Mouse (Mus musculus): ENCODE results near the gene Serinc2. TPM values are rescaled to one million over a fixed set of nuclear protein-coding genes. Genes with fewer than 3 reads are reported as not detected.

Gene Serinc2
- polyA plus RNA-seq, 1 experiment from 2014 or later = 29.6 TPM

DNA sequence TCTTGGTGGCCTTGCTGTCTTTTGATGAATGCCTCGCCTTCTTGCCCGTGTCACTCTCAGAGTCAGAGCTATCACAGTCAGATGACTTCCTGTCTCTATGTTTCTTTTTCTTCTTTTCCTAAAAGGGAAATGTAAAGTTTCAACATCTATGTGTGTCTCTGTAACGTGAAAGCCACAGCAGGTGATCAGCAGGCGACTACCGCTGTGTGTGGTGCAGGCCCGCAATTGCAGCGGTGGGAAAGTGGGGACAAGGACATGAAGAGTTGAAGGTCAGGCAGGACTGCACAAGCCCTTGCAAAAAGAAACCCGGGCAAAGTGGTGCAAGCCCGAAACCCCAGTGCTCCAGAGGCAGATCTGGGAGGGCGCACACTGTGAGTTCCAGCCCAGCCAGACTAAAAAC lies 37.7 kb upstream of the Serinc2 start:
- WGBS = 76% methylated on average over 10 of the region's 10 CpGs
- H3K27me3 ChIP-seq (ENCODE audit: control insufficient read depth, insufficient read depth, low read depth, low read length) = no peaks in the 10 kb centered on the region
- no peak overlapping the region for H3K4me2 ChIP-seq (ENCODE audit: low read length)
- H3K9me3 ChIP-seq (replicated peaks; ENCODE audit: control insufficient read depth, low read length, poor library complexity, severe bottlenecking) = no peaks in the 10 kb centered on the region
- H3K9ac ChIP-seq (ENCODE audit: low read depth, low read length) = no peak overlapping the region
- H3K4me1 ChIP-seq (ENCODE audit: control insufficient read depth, insufficient read depth, low read length) = no peaks in the 10 kb centered on the region
- no peak for ATAC-seq
- no peak overlapping the region for H3K27ac ChIP-seq (ENCODE audit: low read length)
- peaks cover 18% of the 10 kb centered on the region for H3K36me3 ChIP-seq (ENCODE audit: control insufficient read depth, insufficient read depth, low read length)
- no peak overlapping the region for H3K4me3 ChIP-seq (ENCODE audit: low read depth, low read length)

DNA sequence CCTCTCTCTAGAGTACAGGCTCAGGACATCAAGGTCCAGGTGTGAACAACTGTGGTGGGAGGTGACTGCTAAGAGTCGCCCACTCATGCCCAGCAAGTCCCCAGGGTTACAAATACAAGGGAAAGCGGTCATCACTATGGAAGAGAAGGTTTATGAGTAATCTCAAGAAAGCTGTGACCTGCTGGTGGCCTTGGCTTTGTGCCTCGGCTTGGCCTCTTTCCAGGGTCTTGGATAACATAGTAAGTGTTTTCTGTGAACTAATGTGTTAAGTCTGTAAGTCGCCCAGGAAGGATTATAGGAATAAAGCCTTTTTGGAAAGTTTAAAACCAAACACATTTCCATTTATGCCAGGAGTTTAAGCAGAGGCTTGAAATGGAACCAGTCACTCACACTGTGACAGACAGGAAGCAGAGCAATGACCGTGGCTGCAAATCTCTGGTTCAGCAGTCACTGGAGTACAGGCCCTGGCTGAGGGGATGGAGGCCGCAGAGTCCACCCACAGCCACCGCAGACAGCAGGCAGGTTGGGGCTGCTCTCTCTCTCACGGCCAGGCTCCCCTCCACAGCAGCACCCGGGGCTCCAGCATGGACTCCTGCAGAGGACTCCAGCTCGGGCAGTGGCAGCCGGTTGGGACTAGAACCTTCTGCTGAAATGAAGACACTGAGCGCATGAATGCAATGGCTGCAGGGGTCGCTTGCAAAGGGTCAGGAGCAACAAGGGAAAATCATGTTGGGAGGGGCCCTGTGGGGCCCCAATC lies 36.9 kb upstream of the Serinc2 start:
- H3K9me3 ChIP-seq (replicated peaks; ENCODE audit: control insufficient read depth, low read length, poor library complexity, severe bottlenecking) = no peaks in the 10 kb centered on the region
- 72% methylated on average over 13 of the region's 13 CpGs for WGBS
- no peak overlapping the region for H3K4me2 ChIP-seq (ENCODE audit: low read length)
- no peak overlapping the region for H3K4me3 ChIP-seq (ENCODE audit: low read depth, low read length)
- H3K36me3 ChIP-seq (ENCODE audit: control insufficient read depth, insufficient read depth, low read length) = peaks cover 18% of the 10 kb centered on the region
- H3K4me1 ChIP-seq (ENCODE audit: control insufficient read depth, insufficient read depth, low read length) = no peaks in the 10 kb centered on the region
- no peaks in the 10 kb centered on the region for H3K27me3 ChIP-seq (ENCODE audit: control insufficient read depth, insufficient read depth, low read depth, low read length)
- H3K27ac ChIP-seq (ENCODE audit: low read length) = 0 out of 2 replicates have a peak overlapping the region, but pooled peaks have one; percentile 4
- ATAC-seq = peak; percentile 42; the same call in 1 of the 2 replicates
- H3K9ac ChIP-seq (ENCODE audit: low read depth, low read length) = no peak overlapping the region

DNA sequence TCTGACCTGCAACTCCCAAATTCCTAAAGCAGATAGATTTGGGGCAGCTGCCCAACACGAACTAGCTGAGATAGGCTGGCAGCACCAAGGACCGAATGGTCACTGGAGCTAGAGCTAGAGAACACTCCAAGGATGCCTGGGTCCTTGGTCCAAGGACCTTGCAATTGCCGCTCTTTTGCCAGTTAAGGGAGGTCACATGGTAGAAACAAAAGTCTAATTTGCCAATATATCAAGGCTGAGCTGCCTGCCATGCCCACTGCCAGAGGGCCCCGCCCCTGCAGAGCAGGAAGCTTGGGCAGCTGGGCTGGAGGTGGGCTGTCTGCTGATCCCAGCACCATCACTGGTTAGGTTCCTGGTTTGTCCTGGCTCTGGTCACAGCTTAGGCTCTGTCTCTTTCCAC lies 34.5 kb upstream of the Serinc2 start:
- Histone ChIP-seq H3K9me3 (replicated peaks; ENCODE audit: control insufficient read depth, low read length, poor library complexity, severe bottlenecking) (no peaks in the 10 kb centered on the region), H3K36me3 (ENCODE audit: control insufficient read depth, insufficient read depth, low read length) (peaks cover 13% of the 10 kb centered on the region; the same call in 1 of the 2 replicates), H3K27me3 (ENCODE audit: control insufficient read depth, insufficient read depth, low read depth, low read length) (no peaks in the 10 kb centered on the region), H3K4me2 (ENCODE audit: low read length) (no peak overlapping the region), H3K4me1 (ENCODE audit: control insufficient read depth, insufficient read depth, low read length) (peaks cover 7% of the 10 kb centered on the region; the same call in 1 of the 2 replicates), H3K9ac (ENCODE audit: low read depth, low read length) (no peak overlapping the region), H3K4me3 (ENCODE audit: low read depth, low read length) (no peak overlapping the region), H3K27ac (ENCODE audit: low read length) (no peak overlapping the region)
- 94% methylated on average over 4 of the region's 4 CpGs for WGBS
- ATAC-seq = no peak

DNA sequence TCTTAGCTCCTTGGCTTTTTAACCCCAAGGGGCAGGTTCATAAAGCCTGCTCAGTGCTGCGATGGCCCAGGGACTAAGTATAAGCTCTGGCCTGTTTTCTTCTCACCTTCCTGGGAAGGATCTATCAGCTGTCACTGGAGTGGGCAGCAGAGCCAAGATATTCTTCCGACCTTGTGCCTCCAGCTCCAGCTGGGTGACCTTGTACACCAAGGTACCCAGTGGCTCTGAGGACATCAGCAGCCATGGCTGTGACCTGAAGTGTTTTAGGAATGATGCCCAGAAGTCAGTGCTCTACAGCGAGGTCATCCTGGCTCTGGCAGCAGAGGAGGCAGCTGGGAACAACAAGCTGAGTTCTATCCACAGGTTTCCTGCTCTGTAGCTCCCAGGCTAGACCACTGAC lies 33.5 kb upstream of the Serinc2 start:
- Histone ChIP-seq H3K4me2 (ENCODE audit: low read length) (no peak overlapping the region), H3K27me3 (ENCODE audit: control insufficient read depth, insufficient read depth, low read depth, low read length) (no peaks in the 10 kb centered on the region), H3K4me3 (ENCODE audit: low read depth, low read length) (no peak overlapping the region), H3K4me1 (ENCODE audit: control insufficient read depth, insufficient read depth, low read length) (peaks cover 10% of the 10 kb centered on the region; the same call in 1 of the 2 replicates), H3K36me3 (ENCODE audit: control insufficient read depth, insufficient read depth, low read length) (peaks cover 12% of the 10 kb centered on the region; the same call in 1 of the 2 replicates), H3K9me3 (replicated peaks; ENCODE audit: control insufficient read depth, low read length, poor library complexity, severe bottlenecking) (no peaks in the 10 kb centered on the region), H3K9ac (ENCODE audit: low read depth, low read length) (no peak overlapping the region), H3K27ac (ENCODE audit: low read length) (no peak overlapping the region)
- 91% methylated on average over 3 of the region's 3 CpGs for WGBS
- ATAC-seq = no peak

DNA sequence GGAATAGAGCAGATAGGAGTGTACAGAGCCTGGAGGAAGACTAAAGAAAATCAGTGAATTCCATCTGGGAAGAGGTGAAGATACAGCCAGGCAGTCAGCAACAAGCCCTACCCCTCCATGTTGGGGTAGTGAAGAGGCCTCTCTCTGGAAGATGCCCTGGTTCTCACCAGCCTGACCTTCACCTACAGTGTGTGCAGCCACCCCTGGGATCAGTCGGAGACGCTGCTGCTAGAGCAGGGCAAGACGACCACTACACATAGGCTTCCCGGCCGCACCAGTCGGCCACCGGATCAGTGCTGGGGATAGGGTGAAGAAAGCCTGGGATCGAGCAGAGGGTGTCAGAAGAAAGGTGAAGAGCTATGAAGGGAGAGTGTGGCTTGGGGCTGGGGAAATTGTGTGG lies 30.2 kb upstream of the Serinc2 start:
- peaks cover 8% of the 10 kb centered on the region for H3K27me3 ChIP-seq (ENCODE audit: control insufficient read depth, insufficient read depth, low read depth, low read length)
- peak overlapping the region; percentile 90 for H3K4me2 ChIP-seq (ENCODE audit: low read length)
- peak; percentile 22; the same call in 1 of the 2 replicates for ATAC-seq
- H3K9ac ChIP-seq (ENCODE audit: low read depth, low read length) = peak overlapping the region; percentile 78
- peak overlapping the region; percentile 79 for H3K27ac ChIP-seq (ENCODE audit: low read length)
- peaks cover 13% of the 10 kb centered on the region; the same call in 1 of the 2 replicates for H3K4me1 ChIP-seq (ENCODE audit: control insufficient read depth, insufficient read depth, low read length)
- no peaks in the 10 kb centered on the region for H3K9me3 ChIP-seq (replicated peaks; ENCODE audit: control insufficient read depth, low read length, poor library complexity, severe bottlenecking)
- 59% methylated on average over 8 of the region's 8 CpGs for WGBS
- H3K4me3 ChIP-seq (ENCODE audit: low read depth, low read length) = peak overlapping the region; percentile 71
- peaks cover 6% of the 10 kb centered on the region; the same call in 1 of the 2 replicates for H3K36me3 ChIP-seq (ENCODE audit: control insufficient read depth, insufficient read depth, low read length)

DNA sequence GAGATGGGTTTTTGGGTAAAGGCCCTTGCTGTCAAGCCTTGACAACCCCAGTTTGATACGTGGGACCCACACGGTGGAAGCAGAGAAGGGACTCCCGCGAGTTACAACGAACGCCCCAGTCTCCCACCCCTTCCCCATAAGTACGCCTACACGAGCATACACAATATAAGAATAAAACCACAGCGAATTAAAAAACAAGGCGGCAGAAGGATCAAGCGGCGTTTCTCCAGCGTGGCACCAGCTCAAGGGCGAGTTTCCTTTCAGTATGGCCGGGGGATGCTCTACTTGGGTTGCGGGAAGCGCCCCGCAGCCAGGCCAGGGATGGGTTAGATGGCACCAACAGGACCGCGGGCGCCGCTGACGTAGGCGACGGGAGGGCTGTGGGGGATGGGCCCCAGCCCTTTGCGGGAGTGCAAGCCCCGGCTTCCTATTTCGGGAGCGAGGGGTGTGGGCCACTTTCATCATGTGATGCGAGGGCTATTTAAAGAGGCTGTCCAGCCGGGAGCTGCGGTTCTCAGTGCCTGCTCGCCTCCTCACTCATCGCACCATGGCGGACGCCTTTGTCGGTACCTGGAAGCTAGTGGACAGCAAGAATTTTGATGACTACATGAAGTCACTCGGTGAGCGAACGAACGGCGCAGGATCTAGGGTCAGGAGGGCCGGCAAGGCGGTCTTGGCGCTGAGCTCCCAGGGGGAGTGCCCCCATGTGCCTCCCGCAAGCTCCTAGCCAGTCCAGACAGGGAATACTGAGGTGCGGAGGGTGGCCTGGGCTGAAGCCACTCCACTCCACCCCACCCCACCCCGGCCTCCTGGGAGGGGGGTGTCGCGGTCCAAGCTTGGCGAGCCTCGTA lies 29.5 kb upstream of the Serinc2 start, which contains the start of the genes Fabp3 and Gm10570:
Gene Fabp3 (plus strand): TSS at position 365 of the 851 bp plus-strand sequence.
Gene Gm10570 (minus strand): TSS at position 444 of the 851 bp plus-strand sequence.
- Histone ChIP-seq H3K27me3 (ENCODE audit: control insufficient read depth, insufficient read depth, low read depth, low read length) (peaks cover 8% of the 10 kb centered on the region), H3K9ac (ENCODE audit: low read depth, low read length) (peak within 1 kb of the TSS; percentile 78), H3K27ac (ENCODE audit: low read length) (peak within 1 kb of the TSS; percentile 79), H3K4me1 (ENCODE audit: control insufficient read depth, insufficient read depth, low read length) (peaks cover 13% of the 10 kb centered on the region; the same call in 1 of the 2 replicates), H3K4me2 (ENCODE audit: low read length) (peak within 1 kb of the TSS; percentile 90), H3K36me3 (ENCODE audit: control insufficient read depth, insufficient read depth, low read length) (peaks cover 6% of the 10 kb centered on the region; the same call in 1 of the 2 replicates), H3K4me3 (ENCODE audit: low read depth, low read length) (peak within 1 kb of the TSS; percentile 71), H3K9me3 (replicated peaks; ENCODE audit: control insufficient read depth, low read length, poor library complexity, severe bottlenecking) (no peaks in the 10 kb centered on the region)
- peak; percentile 69 for ATAC-seq
- under 1% methylated on average over 51 of the region's 52 CpGs for WGBS

DNA sequence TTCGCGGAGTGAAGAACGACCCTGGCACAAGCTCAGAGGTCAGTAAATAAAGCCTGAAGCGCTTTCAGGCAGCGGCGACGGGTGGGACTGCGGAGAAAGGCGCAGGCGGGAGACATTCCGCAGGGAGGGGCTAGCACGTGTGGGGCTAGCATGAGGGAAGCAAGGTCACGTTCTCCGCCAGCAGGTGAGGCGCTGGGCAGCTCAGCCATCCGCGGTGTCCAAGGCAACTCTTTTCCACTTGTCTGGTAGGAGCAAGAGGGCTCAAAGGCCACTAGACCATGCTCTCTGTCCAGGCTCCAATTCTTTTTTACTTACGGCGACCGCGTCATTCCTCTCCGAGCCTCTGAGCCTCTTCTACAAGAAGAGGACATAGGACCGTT lies 28.8 kb upstream of the Serinc2 start:
- Histone ChIP-seq H3K27ac (ENCODE audit: low read length) (peak overlapping the region; percentile 79), H3K9me3 (replicated peaks; ENCODE audit: control insufficient read depth, low read length, poor library complexity, severe bottlenecking) (no peaks in the 10 kb centered on the region), H3K9ac (ENCODE audit: low read depth, low read length) (peak overlapping the region; percentile 78), H3K36me3 (ENCODE audit: control insufficient read depth, insufficient read depth, low read length) (peaks cover 3% of the 10 kb centered on the region; the same call in 1 of the 2 replicates), H3K4me1 (ENCODE audit: control insufficient read depth, insufficient read depth, low read length) (peaks cover 13% of the 10 kb centered on the region; the same call in 1 of the 2 replicates), H3K4me3 (ENCODE audit: low read depth, low read length) (peak overlapping the region; percentile 71), H3K4me2 (ENCODE audit: low read length) (peak overlapping the region; percentile 90), H3K27me3 (ENCODE audit: control insufficient read depth, insufficient read depth, low read depth, low read length) (peaks cover 8% of the 10 kb centered on the region)
- under 1% methylated on average over 23 of the region's 23 CpGs for WGBS
- ATAC-seq = no peak; the same call in 1 of the 2 replicates

DNA sequence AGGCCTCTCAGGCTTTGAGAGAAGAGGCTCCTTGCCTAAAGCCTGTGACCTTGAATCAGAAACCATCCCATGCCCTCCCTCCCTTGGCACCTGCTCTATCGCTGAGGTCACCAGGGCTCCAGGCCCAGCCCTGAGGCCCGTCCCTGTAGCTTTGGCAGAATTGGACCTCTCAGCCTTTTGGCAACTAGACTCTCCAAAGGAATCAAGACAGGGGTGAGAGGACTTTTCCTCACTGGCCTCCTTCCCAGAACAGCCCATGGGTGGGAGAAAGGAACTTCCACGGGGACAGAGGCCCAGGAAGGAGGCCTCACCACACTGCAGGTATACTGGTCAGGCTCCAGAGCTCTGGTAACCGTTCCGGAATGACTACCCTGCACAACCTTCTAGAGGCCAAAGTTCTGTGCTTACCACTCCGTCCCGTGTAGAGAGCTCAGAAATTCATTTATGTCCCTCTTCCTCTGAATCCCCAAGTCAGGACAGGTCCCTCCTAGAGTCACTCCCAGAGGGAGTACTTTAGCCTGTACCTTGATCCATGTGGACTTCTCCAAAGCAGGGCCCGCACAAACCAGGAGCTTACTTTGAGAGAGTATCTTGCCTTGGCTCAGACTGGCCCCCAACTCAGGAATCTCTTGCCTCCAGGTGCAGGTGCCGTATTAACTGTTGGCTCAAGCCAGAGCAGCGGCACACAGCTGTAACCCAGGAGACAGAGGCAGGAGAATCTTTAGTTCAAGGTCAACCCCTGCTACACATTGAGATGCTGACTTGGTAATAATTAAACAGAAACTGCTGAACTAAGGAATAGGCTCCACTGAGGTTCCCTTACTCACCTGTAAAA lies 28.0 kb upstream of the Serinc2 start:
- no peak for ATAC-seq
- Histone ChIP-seq H3K4me1 (ENCODE audit: control insufficient read depth, insufficient read depth, low read length) (peaks cover 13% of the 10 kb centered on the region; the same call in 1 of the 2 replicates), H3K4me2 (ENCODE audit: low read length) (peak overlapping the region; percentile 90), H3K27me3 (ENCODE audit: control insufficient read depth, insufficient read depth, low read depth, low read length) (peaks cover 8% of the 10 kb centered on the region), H3K9me3 (replicated peaks; ENCODE audit: control insufficient read depth, low read length, poor library complexity, severe bottlenecking) (no peaks in the 10 kb centered on the region), H3K9ac (ENCODE audit: low read depth, low read length) (no peak overlapping the region), H3K27ac (ENCODE audit: low read length) (no peak overlapping the region), H3K36me3 (ENCODE audit: control insufficient read depth, insufficient read depth, low read length) (no peaks in the 10 kb centered on the region), H3K4me3 (ENCODE audit: low read depth, low read length) (peak overlapping the region; percentile 71; the same call in 1 of the 2 replicates)
- 74% methylated on average over 10 of the region's 10 CpGs for WGBS

Measured in midbrain, embryonic 16.5 days (tissue).